Mouse (Mus musculus) embryonic fibroblast, embryonic 13.5 days (primary cell): ENCODE data around the gene Trpm3.
"Not testable (repeated sequence)": the region's sequence is repeated elsewhere in the genome, so short reads cannot be mapped to it uniquely, and the experiment has no call there.

Source experiments
- CTCF ChIP-seq: IDR thresholded peaks from 2 replicates; pipeline ENCODE4 v1.5.1; 2011; ENCODE audit warnings: mild to moderate bottlenecking, control low read depth, low read length, moderate library complexity, borderline replicate concordance; ENCODE audit not compliant: insufficient read depth
- POLR2A ChIP-seq: IDR thresholded peaks from 2 replicates; pipeline ENCODE4 v1.6.1; 2011; ENCODE audit warnings: low read depth, mild to moderate bottlenecking, control low read depth, low read length, moderate library complexity

DNA sequence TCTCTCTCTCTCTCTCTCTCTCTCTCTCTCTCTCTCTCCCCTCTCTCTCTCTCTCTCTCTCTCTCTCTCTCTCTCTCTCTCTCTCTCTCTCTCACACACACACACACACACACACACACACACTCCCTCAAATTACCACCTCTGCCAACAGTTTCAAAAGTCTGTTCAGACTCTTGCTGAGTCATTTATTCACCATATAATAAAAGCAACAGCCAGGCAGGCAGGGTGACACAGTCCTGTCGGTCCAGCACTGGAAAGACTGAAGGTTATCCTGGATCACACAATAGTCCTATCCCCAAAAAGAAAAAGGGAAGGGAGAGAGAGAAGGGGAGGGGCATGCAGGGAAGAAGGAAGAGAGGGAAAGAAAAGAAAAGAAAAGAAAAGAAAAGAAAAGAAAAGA lies 894.5 kb downstream of the Trpm3 start:
- TF ChIP-seq POLR2A, CTCF: not testable (repeated sequence)
